Mouse (Mus musculus) adrenal gland, postnatal 0 days (tissue): Measurements from ENCODE around the gene Gm2310. TPM values are rescaled to one million over a fixed set of nuclear protein-coding genes. Genes with fewer than 3 reads are reported as not detected.

ENCODE experiments used
- polyA plus RNA-seq: library from polyadenylated mRNA; unstranded; fragments of >200 nt; fragmentation: Nextera tagmentation; extraction: Ambion mirVana; gene quantifications from 2 replicates; pipeline ENCODE4 v1.2.1, GENCODE M21; 2015

Gm2310 gene
- polyA plus RNA-seq, result not detected in 2 replicates

DNA sequence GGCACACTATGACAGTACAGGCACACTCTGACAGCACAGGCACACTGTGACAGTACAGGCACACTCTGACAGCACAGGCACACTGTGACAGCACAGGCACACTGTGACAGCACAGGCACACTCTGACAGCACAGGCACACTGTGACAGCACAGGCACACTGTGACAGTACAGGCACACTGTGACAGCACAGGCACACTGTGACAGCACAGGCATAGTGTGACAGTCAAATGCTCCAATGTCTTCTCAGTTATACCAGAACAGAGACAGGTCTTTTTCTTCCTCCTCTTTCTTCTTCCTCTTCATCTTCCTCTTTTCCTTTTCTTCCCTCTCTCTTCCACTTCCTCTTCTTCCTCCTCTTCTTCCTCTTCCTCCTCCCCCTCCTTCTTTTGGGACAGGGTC, at the start of gene Gm2310:
Gene Gm2310, minus strand, starts transcription at position 101 of the 400 bp plus-strand sequence.

Other genes with a start within 250 kb of the Gm2310 start
- gene Nipbl, start 75.5 kb downstream of the Gm2310 start, polyA plus RNA-seq, result 9.1 and 12.1 TPM in 2 replicates
- 2.6 and 4.8 TPM in 2 replicates for gene Slc1a3, start 190.8 kb upstream of the Gm2310 start, polyA plus RNA-seq